Mouse (Mus musculus): ENCODE results near the gene Zfp324. TPM values are rescaled to one million over a fixed set of nuclear protein-coding genes. Genes with fewer than 3 reads are reported as not detected.
"Not testable (repeated sequence)": the region's sequence is repeated elsewhere in the genome, so short reads cannot be mapped to it uniquely, and the experiment has no call there.

Gene Zfp324
- 1.5 and 1.9 TPM in 2 replicates for polyA plus RNA-seq (2015; fragmentation: Nextera tagmentation; extraction: Ambion mirVana)

GRCm38 (mm10) chr7:12965678-12966091 lies at the start of gene Zfp324:
Zfp324 (plus strand) TSS chr7:12965838.
- H3K4me2 ChIP-seq (ENCODE audit: low read depth, low read length) = peak within 1 kb of the TSS; percentile 100
- H3K27me3 ChIP-seq (ENCODE audit: insufficient read depth, low read length) = no peaks in the 10 kb centered on the region
- WGBS (ENCODE audit: insufficient replicate concordance) = under 1% methylated on average over 23 of the region's 23 CpGs
- H3K4me1 ChIP-seq (ENCODE audit: insufficient read depth) = peaks cover 24% of the 10 kb centered on the region
- peak within 1 kb of the TSS; percentile 94 for H3K4me3 ChIP-seq (ENCODE audit: low read depth, low read length)
- no peak for TF ChIP-seq CTCF (IDR thresholded peaks at IDR 0.05; ENCODE audit: low read depth)
- no peak for TF ChIP-seq EP300 (IDR thresholded peaks at IDR 0.05; ENCODE audit: low read depth)
- no peaks in the 10 kb centered on the region for H3K9me3 ChIP-seq (ENCODE audit: low read length)
- peak; percentile 91 for DNase-seq
- peak; percentile 94 for ATAC-seq
- H3K27ac ChIP-seq (ENCODE audit: low read depth) = peak within 1 kb of the TSS; percentile 84
- peak within 1 kb of the TSS; percentile 91 for H3K9ac ChIP-seq (replicated peaks)
- peaks cover 19% of the 10 kb centered on the region for H3K36me3 ChIP-seq (replicated peaks; ENCODE audit: insufficient read depth, low read length)

DNA sequence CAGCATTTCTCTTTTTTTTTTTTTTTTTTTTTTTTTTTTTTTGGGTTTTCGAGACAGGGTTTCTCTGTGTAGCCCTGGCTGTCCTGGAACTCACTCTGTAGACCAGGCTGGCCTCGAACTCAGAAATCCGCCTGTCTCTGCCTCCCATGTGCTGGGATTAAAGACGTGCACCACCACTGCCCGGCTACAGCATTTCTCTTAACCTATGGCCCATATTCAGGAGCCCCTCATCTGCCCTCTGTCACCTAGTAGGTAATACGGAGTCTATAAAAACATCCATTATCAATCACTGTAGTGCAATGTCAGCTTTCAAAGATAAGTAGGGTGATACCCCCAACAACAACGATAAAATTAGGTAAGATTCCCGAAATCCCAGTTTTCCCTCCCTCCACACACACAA lies 45.1 kb upstream of the Zfp324 start:
- not testable (repeated sequence) for DNase-seq; H3K9ac ChIP-seq (replicated peaks); H3K27ac ChIP-seq (ENCODE audit: low read depth); ATAC-seq; H3K4me3 ChIP-seq (ENCODE audit: low read depth, low read length); H3K9me3 ChIP-seq (ENCODE audit: low read length); H3K27me3 ChIP-seq (ENCODE audit: insufficient read depth, low read length)
- peaks cover 23% of the 10 kb centered on the region for H3K36me3 ChIP-seq (replicated peaks; ENCODE audit: insufficient read depth, low read length)
- 80% methylated on average over 7 of the region's 8 CpGs for WGBS (ENCODE audit: insufficient replicate concordance)
- peak overlapping the region; percentile 29; the same call in 1 of the 2 replicates for H3K4me2 ChIP-seq (ENCODE audit: low read depth, low read length)
- H3K4me1 ChIP-seq (ENCODE audit: insufficient read depth) = peaks cover 14% of the 10 kb centered on the region

DNA sequence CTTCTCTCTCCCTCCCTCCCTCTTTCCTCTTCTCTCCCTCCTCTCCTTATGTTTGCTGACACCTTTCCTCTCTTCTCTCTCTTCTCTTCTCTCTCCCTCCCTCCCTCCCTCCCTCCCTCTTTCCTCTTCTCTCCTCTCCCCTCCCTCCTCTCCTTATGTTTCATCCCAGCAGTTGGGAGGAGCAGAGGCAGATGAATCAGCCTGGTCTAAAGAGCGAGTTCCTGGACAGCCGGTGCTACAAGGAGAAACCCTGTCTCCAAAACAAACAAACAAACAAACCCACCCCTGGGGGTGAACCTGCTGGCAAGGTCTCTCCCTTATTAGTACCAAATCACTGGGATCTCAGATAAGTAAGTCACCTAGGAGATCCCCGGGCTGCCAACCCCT lies 44.3 kb upstream of the Zfp324 start:
- peak overlapping the region; percentile 78 for H3K4me3 ChIP-seq (ENCODE audit: low read depth, low read length)
- peak overlapping the region; percentile 97 for H3K4me2 ChIP-seq (ENCODE audit: low read depth, low read length)
- peak overlapping the region; percentile 89 for H3K9ac ChIP-seq (replicated peaks)
- ATAC-seq = no peak
- H3K27me3 ChIP-seq (ENCODE audit: insufficient read depth, low read length) = no peaks in the 10 kb centered on the region
- no peaks in the 10 kb centered on the region for H3K9me3 ChIP-seq (ENCODE audit: low read length)
- TF ChIP-seq EP300 (IDR thresholded peaks at IDR 0.05; ENCODE audit: low read depth) (no peak), CTCF (IDR thresholded peaks at IDR 0.05; ENCODE audit: low read depth) (no peak)
- H3K4me1 ChIP-seq (ENCODE audit: insufficient read depth) = peaks cover 14% of the 10 kb centered on the region
- H3K27ac ChIP-seq (ENCODE audit: low read depth) = peak overlapping the region; percentile 98
- peaks cover 31% of the 10 kb centered on the region for H3K36me3 ChIP-seq (replicated peaks; ENCODE audit: insufficient read depth, low read length)
- no peak for DNase-seq
- 0% methylated on average over 3 of the region's 3 CpGs for WGBS (ENCODE audit: insufficient replicate concordance)

DNA sequence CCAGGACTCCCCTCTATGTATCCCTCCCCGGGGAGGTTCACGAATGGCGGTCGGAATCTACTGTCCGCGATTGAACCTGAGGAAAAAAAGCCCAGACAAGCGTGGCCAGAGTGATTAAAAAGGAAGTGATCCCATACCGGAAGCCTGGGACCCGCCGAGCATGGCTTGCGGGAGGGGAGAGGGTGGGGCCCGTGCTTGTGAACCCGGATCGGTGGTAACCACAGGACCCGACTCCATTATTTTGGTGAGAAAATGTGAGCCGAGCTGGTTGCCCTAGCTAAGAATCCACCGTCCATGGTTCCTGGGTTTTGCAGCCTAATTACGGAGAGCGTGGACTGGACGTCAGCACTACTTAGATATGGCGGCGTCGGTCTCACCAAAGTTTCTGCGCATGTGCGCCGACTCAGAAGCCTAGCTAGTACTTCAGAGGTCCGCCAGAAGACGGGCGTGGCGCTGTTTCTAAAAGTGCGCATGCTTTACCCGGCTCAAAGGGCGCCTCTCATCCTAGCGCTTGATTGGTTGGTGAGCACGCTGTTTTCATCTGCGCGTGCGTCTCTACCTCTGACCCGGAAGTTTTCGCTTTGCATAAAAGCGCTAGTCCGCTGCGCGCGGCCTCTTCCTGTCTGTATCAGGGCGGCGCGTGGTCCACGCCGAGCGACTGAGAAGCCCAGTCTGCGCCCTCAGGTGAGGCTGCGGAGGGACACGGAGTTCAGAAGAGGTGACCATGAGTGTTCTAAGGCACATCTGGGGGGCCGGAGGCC lies 43.8 kb upstream of the Zfp324 start, which contains the start of gene Rps5:
Rps5 (plus strand) TSS at position 586 of the 761 bp plus-strand sequence.
- peaks cover 14% of the 10 kb centered on the region for H3K4me1 ChIP-seq (ENCODE audit: insufficient read depth)
- peak within 1 kb of the TSS; percentile 89 for H3K9ac ChIP-seq (replicated peaks)
- peak within 1 kb of the TSS; percentile 78 for H3K4me3 ChIP-seq (ENCODE audit: low read depth, low read length)
- peak; percentile 98 for ATAC-seq
- no peaks in the 10 kb centered on the region for H3K27me3 ChIP-seq (ENCODE audit: insufficient read depth, low read length)
- TF ChIP-seq CTCF (IDR thresholded peaks at IDR 0.05; ENCODE audit: low read depth) (peak; percentile 93), EP300 (IDR thresholded peaks at IDR 0.05; ENCODE audit: low read depth) (peak; percentile 64; the same call in 1 of the 2 replicates)
- under 1% methylated on average over 55 of the region's 55 CpGs for WGBS (ENCODE audit: insufficient replicate concordance)
- peak within 1 kb of the TSS; percentile 98 for H3K27ac ChIP-seq (ENCODE audit: low read depth)
- peak within 1 kb of the TSS; percentile 97 for H3K4me2 ChIP-seq (ENCODE audit: low read depth, low read length)
- H3K36me3 ChIP-seq (replicated peaks; ENCODE audit: insufficient read depth, low read length) = peaks cover 37% of the 10 kb centered on the region
- H3K9me3 ChIP-seq (ENCODE audit: low read length) = no peaks in the 10 kb centered on the region
- DNase-seq = peak; percentile 98

- H3K4me3 ChIP-seq (ENCODE audit: low read depth, low read length) = peak overlapping the region; percentile 78
- H3K4me2 ChIP-seq (ENCODE audit: low read depth, low read length) = peak overlapping the region; percentile 87
- WGBS (ENCODE audit: insufficient replicate concordance) = 1% methylated on average over 8 of the region's 8 CpGs
- DNase-seq (no peak), ATAC-seq (no peak)
- H3K27me3 ChIP-seq (ENCODE audit: insufficient read depth, low read length) = no peaks in the 10 kb centered on the region
- TF ChIP-seq EP300 (IDR thresholded peaks at IDR 0.05; ENCODE audit: low read depth) (no peak), CTCF (IDR thresholded peaks at IDR 0.05; ENCODE audit: low read depth) (no peak)
- peaks cover 20% of the 10 kb centered on the region for H3K4me1 ChIP-seq (ENCODE audit: insufficient read depth)
- no peaks in the 10 kb centered on the region for H3K9me3 ChIP-seq (ENCODE audit: low read length)
- peak overlapping the region; percentile 83 for H3K9ac ChIP-seq (replicated peaks)
- H3K27ac ChIP-seq (ENCODE audit: low read depth) = 0 out of 2 replicates have a peak overlapping the region, but pooled peaks have one; percentile 35
- H3K36me3 ChIP-seq (replicated peaks; ENCODE audit: insufficient read depth, low read length) = peaks cover 38% of the 10 kb centered on the region
These were observed 42.9 kb upstream of the Zfp324 start for GRCm38 (mm10) chr7:12922729-12923128.

DNA sequence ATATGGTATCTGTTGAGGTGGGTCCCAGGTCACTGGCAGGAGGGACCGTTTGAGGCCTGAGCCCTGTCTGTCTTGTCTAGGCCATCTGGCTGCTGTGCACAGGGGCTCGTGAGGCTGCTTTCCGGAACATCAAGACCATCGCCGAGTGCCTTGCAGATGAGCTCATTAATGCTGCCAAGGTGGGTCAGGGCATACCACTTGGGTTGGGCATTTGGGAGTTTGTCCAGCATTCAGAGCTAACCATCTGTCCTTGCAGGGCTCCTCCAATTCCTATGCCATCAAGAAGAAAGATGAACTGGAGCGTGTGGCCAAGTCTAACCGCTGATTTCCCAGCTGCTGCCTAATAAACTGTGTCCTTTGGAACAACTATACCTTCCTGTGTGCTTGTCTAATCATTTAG lies 39.3 kb upstream of the Zfp324 start:
- no peak for DNase-seq
- H3K27me3 ChIP-seq (ENCODE audit: insufficient read depth, low read length) = no peaks in the 10 kb centered on the region
- 83% methylated on average over 7 of the region's 7 CpGs for WGBS (ENCODE audit: insufficient replicate concordance)
- TF ChIP-seq EP300 (IDR thresholded peaks at IDR 0.05; ENCODE audit: low read depth) (no peak), CTCF (IDR thresholded peaks at IDR 0.05; ENCODE audit: low read depth) (no peak)
- no peak overlapping the region for H3K27ac ChIP-seq (ENCODE audit: low read depth)
- no peaks in the 10 kb centered on the region for H3K9me3 ChIP-seq (ENCODE audit: low read length)
- ATAC-seq = no peak
- no peak overlapping the region for H3K4me3 ChIP-seq (ENCODE audit: low read depth, low read length)
- H3K4me1 ChIP-seq (ENCODE audit: insufficient read depth) = peaks cover 30% of the 10 kb centered on the region
- H3K4me2 ChIP-seq (ENCODE audit: low read depth, low read length) = no peak overlapping the region
- no peak overlapping the region for H3K9ac ChIP-seq (replicated peaks)
- H3K36me3 ChIP-seq (replicated peaks; ENCODE audit: insufficient read depth, low read length) = peaks cover 38% of the 10 kb centered on the region
